Mouse (Mus musculus): ENCODE measurements around the gene Vmn1r87. TPM values are rescaled to one million over a fixed set of nuclear protein-coding genes. Genes with fewer than 3 reads are reported as not detected.
"Not testable (repeated sequence)": the region's sequence is repeated elsewhere in the genome, so short reads cannot be mapped to it uniquely, and the experiment has no call there.

The Vmn1r87 gene
- not detected in 2 replicates for polyA plus RNA-seq (2014; fragmentation: Nextera tagmentation; extraction: Ambion mirVana)

- H3K27me3 ChIP-seq (ENCODE audit: control insufficient read depth, insufficient read depth, low read length), result no peaks in the 10 kb centered on the region
- no peak within 1 kb of the TSS for H3K4me2 ChIP-seq (replicated peaks; ENCODE audit: low read depth, low read length)
- H3K4me3 ChIP-seq (ENCODE audit: low read depth, low read length), result no peak within 1 kb of the TSS
- 71% methylated on average over 1 of the region's 1 CpGs for WGBS
- no peaks in the 10 kb centered on the region for H3K9me3 ChIP-seq (ENCODE audit: control insufficient read depth, low read depth, low read length)
- no peak for ATAC-seq (ENCODE audit: insufficient number of reproducible peaks, insufficient read depth, low FRiP score, low read depth)
- H3K4me1 ChIP-seq (ENCODE audit: control insufficient read depth, insufficient read depth, low read length), result no peaks in the 10 kb centered on the region
- no peaks in the 10 kb centered on the region for H3K36me3 ChIP-seq (ENCODE audit: control insufficient read depth, insufficient read depth, low read length)
- no peak within 1 kb of the TSS for H3K27ac ChIP-seq (ENCODE audit: low read length)
- no peak within 1 kb of the TSS for H3K9ac ChIP-seq (replicated peaks; ENCODE audit: low read depth, low read length)
Measured at GRCm38 (mm10) chr7:13140057-13140456, at the start of gene Vmn1r87. Vmn1r87 (minus strand) TSS chr7:13140157.

GRCm38 (mm10) chr7:13159268-13159667 lies 19.3 kb upstream of the Vmn1r87 start, which contains the start of gene Vmn1r88:
Vmn1r88 (plus strand) TSS chr7:13159568.
- Histone ChIP-seq H3K4me2 (replicated peaks; ENCODE audit: low read depth, low read length) (no peak within 1 kb of the TSS), H3K27me3 (ENCODE audit: control insufficient read depth, insufficient read depth, low read length) (no peaks in the 10 kb centered on the region), H3K36me3 (ENCODE audit: control insufficient read depth, insufficient read depth, low read length) (no peaks in the 10 kb centered on the region), H3K27ac (ENCODE audit: low read length) (no peak within 1 kb of the TSS), H3K9me3 (ENCODE audit: control insufficient read depth, low read depth, low read length) (no peaks in the 10 kb centered on the region), H3K9ac (replicated peaks; ENCODE audit: low read depth, low read length) (no peak within 1 kb of the TSS), H3K4me3 (ENCODE audit: low read depth, low read length) (no peak within 1 kb of the TSS), H3K4me1 (ENCODE audit: control insufficient read depth, insufficient read depth, low read length) (no peaks in the 10 kb centered on the region)
- no peak for ATAC-seq (ENCODE audit: insufficient number of reproducible peaks, insufficient read depth, low FRiP score, low read depth)

- no peaks in the 10 kb centered on the region for H3K4me1 ChIP-seq (ENCODE audit: control insufficient read depth, insufficient read depth, low read length)
- no peak overlapping the region for H3K27ac ChIP-seq (ENCODE audit: low read length)
- no peaks in the 10 kb centered on the region for H3K36me3 ChIP-seq (ENCODE audit: control insufficient read depth, insufficient read depth, low read length)
- no peak overlapping the region for H3K4me2 ChIP-seq (replicated peaks; ENCODE audit: low read depth, low read length)
- no peak for ATAC-seq (ENCODE audit: insufficient number of reproducible peaks, insufficient read depth, low FRiP score, low read depth)
- H3K4me3 ChIP-seq (ENCODE audit: low read depth, low read length), result no peak overlapping the region
- H3K9me3 ChIP-seq (ENCODE audit: control insufficient read depth, low read depth, low read length), result no peaks in the 10 kb centered on the region
- H3K27me3 ChIP-seq (ENCODE audit: control insufficient read depth, insufficient read depth, low read length), result no peaks in the 10 kb centered on the region
- H3K9ac ChIP-seq (replicated peaks; ENCODE audit: low read depth, low read length), result no peak overlapping the region
Measured at GRCm38 (mm10) chr7:13137340-13137739, 2.6 kb downstream of the Vmn1r87 start.

GRCm38 (mm10) chr7:13131856-13132255 lies 8.1 kb downstream of the Vmn1r87 start:
- ATAC-seq (ENCODE audit: insufficient number of reproducible peaks, insufficient read depth, low FRiP score, low read depth), result no peak
- Histone ChIP-seq H3K27me3 (ENCODE audit: control insufficient read depth, insufficient read depth, low read length) (no peaks in the 10 kb centered on the region), H3K9ac (replicated peaks; ENCODE audit: low read depth, low read length) (no peak overlapping the region), H3K4me2 (replicated peaks; ENCODE audit: low read depth, low read length) (no peak overlapping the region), H3K4me3 (ENCODE audit: low read depth, low read length) (no peak overlapping the region), H3K27ac (ENCODE audit: low read length) (no peak overlapping the region), H3K36me3 (ENCODE audit: control insufficient read depth, insufficient read depth, low read length) (no peaks in the 10 kb centered on the region), H3K4me1 (ENCODE audit: control insufficient read depth, insufficient read depth, low read length) (no peaks in the 10 kb centered on the region), H3K9me3 (ENCODE audit: control insufficient read depth, low read depth, low read length) (no peaks in the 10 kb centered on the region)
- WGBS, result 87% methylated on average over 2 of the region's 2 CpGs

- not testable (repeated sequence) for H3K4me1 ChIP-seq (ENCODE audit: control insufficient read depth, insufficient read depth, low read length); H3K4me3 ChIP-seq (ENCODE audit: low read depth, low read length); H3K27ac ChIP-seq (ENCODE audit: low read length); H3K9me3 ChIP-seq (ENCODE audit: control insufficient read depth, low read depth, low read length); H3K27me3 ChIP-seq (ENCODE audit: control insufficient read depth, insufficient read depth, low read length); H3K9ac ChIP-seq (replicated peaks; ENCODE audit: low read depth, low read length); H3K36me3 ChIP-seq (ENCODE audit: control insufficient read depth, insufficient read depth, low read length)
- ATAC-seq (ENCODE audit: insufficient number of reproducible peaks, insufficient read depth, low FRiP score, low read depth), result peak; percentile 91
- peak overlapping the region; percentile 25; the same call in 1 of the 2 replicates for H3K4me2 ChIP-seq (replicated peaks; ENCODE audit: low read depth, low read length)
- WGBS, result 0% methylated on average over 13 of the region's 34 CpGs
Measured at GRCm38 (mm10) chr7:13123554-13124153, 16.3 kb downstream of the Vmn1r87 start.

- Histone ChIP-seq H3K9me3 (ENCODE audit: control insufficient read depth, low read depth, low read length) (no peaks in the 10 kb centered on the region), H3K27me3 (ENCODE audit: control insufficient read depth, insufficient read depth, low read length) (no peaks in the 10 kb centered on the region), H3K36me3 (ENCODE audit: control insufficient read depth, insufficient read depth, low read length) (no peaks in the 10 kb centered on the region), H3K4me1 (ENCODE audit: control insufficient read depth, insufficient read depth, low read length) (no peaks in the 10 kb centered on the region), H3K27ac (ENCODE audit: low read length) (no peak within 1 kb of the TSS), H3K4me2 (replicated peaks; ENCODE audit: low read depth, low read length) (no peak within 1 kb of the TSS), H3K4me3 (ENCODE audit: low read depth, low read length) (no peak within 1 kb of the TSS), H3K9ac (replicated peaks; ENCODE audit: low read depth, low read length) (no peak within 1 kb of the TSS)
- no peak for ATAC-seq (ENCODE audit: insufficient number of reproducible peaks, insufficient read depth, low FRiP score, low read depth)
Measured at GRCm38 (mm10) chr7:13119817-13120216, 20.1 kb downstream of the Vmn1r87 start, which contains the start of gene Vmn1r86. Vmn1r86 (minus strand) TSS chr7:13119917.

GRCm38 (mm10) chr7:13095073-13095472 lies 44.9 kb downstream of the Vmn1r87 start, which contains the start of gene Vmn1r85:
Vmn1r85 (minus strand) TSS chr7:13095173.
- no peak within 1 kb of the TSS for H3K27ac ChIP-seq (ENCODE audit: low read length)
- no peak within 1 kb of the TSS for H3K4me3 ChIP-seq (ENCODE audit: low read depth, low read length)
- no peaks in the 10 kb centered on the region for H3K27me3 ChIP-seq (ENCODE audit: control insufficient read depth, insufficient read depth, low read length)
- ATAC-seq (ENCODE audit: insufficient number of reproducible peaks, insufficient read depth, low FRiP score, low read depth), result no peak
- WGBS, result 73% methylated on average over 3 of the region's 3 CpGs
- H3K4me2 ChIP-seq (replicated peaks; ENCODE audit: low read depth, low read length), result no peak within 1 kb of the TSS
- no peaks in the 10 kb centered on the region for H3K9me3 ChIP-seq (ENCODE audit: control insufficient read depth, low read depth, low read length)
- H3K4me1 ChIP-seq (ENCODE audit: control insufficient read depth, insufficient read depth, low read length), result no peaks in the 10 kb centered on the region
- H3K9ac ChIP-seq (replicated peaks; ENCODE audit: low read depth, low read length), result no peak within 1 kb of the TSS
- H3K36me3 ChIP-seq (ENCODE audit: control insufficient read depth, insufficient read depth, low read length), result no peaks in the 10 kb centered on the region

Measured in stomach, embryonic 14.5 days (tissue).